Mouse (Mus musculus): ENCODE results near the gene Vamp2.

- no peak for TF ChIP-seq CTCF (IDR thresholded peaks at IDR 0.05; ENCODE audit: low read depth)
- TF ChIP-seq EP300 (optimal IDR thresholded peaks at IDR 0.05) = no peak
These were observed 8.0 kb upstream of the Vamp2 start for GRCm38 (mm10) chr11:69080102-69080854.

Data from stomach, postnatal 0 days (tissue).